Mouse (Mus musculus) ES-CJ7 (cell line): ENCODE measurements at regions not wholly inside any gene's neighbourhood (a gene's known extent, or its start where the extent isn't known, plus 50 kb on each side); places are given as distances from the start of the nearest gene placed in this dataset.
A peak's percentile ranks its signal among the peaks of the same experiment; 100 is the strongest.

Experiments used
- DNase-seq: peaks from one replicate; pipeline ENCODE4 v3.0.0; 2011; ENCODE audit warnings: low read depth, low spot score

DNA sequence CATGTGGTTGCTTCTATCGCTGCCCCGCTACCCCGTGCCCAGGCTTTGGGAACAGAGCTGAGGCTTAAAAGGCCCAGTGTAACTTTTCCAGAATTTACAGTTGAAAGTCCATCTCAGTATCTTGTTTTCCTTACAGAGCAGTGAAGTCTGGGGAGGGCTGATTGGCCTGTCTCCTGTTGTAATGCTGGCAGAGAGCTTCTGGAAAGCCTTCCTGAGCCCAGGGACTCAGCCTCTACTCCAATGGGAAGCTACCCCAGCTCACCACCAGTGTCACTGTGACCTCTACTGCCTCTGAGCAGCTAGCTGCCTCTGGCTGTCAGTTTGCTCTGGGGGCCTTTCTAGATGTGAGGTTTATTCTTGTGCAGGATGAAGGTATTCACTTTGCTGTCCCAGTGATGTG, 87.5 kb downstream of the Kcnrg start:
- DNase-seq: peak; percentile 7

DNA sequence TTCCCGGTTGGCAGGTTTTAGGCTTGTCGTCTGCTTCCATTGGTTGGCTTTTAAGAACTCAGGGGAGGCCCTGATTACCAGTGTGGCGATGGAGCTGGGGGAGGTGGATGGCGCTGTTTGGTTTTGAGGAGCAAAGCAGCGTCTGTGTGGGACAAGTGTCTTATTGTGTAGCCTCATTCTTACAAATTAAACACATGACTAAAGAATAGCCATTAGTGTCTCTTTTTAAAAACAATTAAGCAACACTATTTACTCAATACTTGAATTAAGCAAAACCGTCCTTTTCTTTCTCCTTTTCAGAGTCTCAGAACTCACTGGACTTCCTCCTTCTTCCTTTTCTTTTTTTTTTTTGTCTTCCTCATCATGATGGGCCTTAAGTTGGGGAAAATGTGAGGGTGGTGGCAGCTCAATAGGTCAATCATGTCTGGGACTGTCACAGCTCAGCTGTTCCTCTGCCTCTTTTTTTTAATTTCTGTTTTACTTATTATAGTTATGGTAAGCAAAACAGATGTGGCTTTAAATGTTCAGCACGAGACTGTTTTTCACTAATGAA, 89.1 kb downstream of the Kcnrg start:
- no peak for DNase-seq

DNA sequence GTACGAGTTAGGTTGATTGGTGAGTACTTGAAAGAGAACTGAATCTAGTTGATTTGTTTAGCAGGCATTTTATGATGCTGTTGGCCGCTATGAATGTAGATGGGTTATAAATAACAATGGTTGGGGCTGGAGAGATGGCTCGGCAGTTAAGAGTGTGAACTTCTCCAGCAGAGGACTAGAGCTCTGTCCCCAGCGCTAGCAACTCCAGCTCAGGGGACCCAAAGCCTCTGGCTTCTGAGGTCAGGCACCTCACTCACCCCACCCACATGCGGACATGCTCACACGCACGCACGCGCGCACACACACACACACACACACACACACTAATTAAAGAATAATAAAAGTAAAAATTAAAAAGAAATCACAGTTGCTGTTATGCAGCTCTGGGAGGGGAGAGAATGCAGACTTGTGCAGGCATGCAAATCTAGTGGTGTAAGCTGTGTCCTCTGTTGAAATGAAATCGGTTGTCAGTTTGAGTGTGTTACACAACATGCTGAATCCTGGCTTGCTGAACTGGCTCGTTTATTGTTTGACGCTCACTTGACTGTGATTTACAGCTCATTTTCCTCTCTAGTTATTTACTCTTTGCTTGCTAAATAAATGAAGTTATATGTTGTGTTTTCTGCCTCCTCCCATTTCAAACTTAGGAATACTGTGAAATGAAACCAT, 89.8 kb downstream of the Kcnrg start:
- DNase-seq: no peak

DNA sequence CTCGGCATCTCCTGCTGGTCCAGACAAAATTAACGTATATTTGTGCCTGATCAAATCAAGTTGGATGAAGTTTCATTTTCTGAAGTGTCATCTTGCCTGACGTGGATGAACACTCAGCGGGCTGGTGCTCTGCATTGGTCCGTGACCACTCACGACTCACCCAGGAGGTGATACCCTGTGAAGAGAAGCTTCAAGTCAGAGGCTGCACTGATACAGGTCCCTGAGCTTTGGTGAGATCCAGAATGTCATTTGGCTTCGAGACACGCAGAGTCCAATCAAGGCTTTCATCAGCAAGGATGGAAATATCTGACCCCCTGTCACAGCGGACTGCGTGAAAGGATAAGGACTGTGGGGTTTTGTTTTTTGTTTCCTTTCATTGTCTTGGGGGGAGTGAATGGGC, 90.4 kb downstream of the Kcnrg start:
- DNase-seq: no peak

DNA sequence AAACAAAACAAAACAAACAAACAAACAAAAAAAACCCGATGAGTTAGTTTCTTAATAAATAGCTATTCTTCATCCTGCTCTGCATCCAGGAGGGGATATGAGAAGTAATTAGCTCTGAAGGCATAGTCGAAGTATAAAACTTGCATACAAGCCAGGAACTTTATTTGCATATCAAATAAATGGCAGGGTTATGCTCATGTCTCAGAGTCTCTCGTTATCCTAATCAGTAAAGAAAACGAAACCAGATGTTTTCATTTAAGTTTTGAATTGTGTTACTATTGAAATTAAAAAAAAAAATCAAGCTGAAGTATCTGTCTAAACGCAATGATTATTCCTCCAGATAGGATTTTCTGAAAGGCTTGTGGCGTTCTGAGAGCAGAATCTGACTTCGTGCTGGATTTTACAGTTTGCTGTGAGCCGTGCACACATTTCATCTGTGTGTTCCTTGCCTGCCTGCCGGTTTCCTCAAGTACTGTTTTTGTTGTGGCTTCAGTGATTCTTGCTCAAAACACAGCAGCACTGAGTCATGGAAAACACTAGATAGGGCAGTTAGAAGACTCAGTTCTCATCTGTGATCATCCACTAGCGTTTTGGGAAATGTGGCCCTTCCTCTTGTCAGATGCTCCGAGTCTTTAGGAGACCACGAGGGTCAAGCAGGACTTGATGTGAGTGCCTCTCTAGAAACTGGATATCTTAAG, 91.2 kb downstream of the Kcnrg start:
- no peak for DNase-seq

GRCm38 (mm10) chr14:61699638-61700037, 92.4 kb downstream of the Kcnrg start:
- no peak for DNase-seq

GRCm38 (mm10) chr14:61701131-61701530, 93.9 kb downstream of the Kcnrg start:
- DNase-seq: no peak

DNA sequence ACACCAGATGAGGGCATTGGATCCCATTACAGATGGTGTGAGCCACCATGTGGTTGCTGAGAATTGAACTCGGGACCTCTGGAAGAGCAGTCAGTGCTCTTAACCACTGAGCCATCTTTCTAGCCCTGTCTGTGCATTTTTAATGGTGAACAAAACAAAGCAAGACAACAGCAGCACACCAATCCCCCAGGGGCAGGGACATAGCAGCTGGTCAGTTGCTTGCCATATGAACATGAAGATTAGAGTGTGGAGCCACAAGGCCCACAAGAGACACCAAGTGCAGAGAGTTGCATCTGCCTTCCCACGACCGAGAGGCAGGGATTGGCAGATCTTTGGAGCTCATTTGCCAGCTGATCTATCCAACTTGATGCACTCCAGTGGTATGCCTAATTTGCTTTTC, 96.7 kb downstream of the Kcnrg start:
- no peak for DNase-seq

- DNase-seq: no peak
Measured at GRCm38 (mm10) chr14:61706984-61707383, 99.7 kb downstream of the Kcnrg start.

DNA sequence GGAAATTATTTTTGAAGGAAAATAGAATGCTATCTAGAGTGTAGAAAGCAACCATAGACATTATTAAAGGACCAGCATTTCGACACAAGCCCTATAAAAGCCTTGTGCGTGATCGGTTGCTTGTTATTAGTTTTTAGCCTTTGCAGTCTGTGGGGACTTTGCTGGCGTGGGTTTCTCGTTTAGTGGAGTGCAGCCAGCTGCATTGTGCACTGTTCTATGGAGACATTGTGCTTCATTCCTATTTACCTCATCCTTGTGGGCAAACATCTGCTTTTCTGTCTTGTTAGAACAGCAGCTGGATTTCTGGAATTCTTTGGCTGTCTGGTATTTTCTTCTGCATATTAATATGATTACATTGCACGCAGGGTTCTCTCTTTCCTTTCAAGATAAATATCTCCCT, 101.1 kb downstream of the Kcnrg start:
- no peak for DNase-seq

DNA sequence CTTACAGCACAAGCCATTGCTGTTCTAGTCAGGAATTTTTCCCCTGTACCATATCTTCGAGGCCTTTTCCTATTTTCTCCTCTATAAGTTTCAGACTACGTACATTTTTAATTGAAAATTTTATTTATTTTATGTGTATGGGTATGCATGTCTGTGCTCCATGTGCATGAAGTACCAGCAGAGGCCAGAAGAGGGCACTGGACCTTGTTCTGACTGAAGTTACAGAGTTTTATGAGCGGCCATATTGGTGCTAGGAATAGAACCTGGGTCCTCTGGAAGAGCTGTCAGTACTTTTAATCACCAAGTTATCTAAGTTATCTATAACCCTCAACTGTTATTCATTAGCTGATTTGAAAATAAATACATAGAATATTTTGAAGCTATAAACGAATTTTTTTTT, 108.5 kb downstream of the Kcnrg start:
- DNase-seq: peak; percentile 52

DNA sequence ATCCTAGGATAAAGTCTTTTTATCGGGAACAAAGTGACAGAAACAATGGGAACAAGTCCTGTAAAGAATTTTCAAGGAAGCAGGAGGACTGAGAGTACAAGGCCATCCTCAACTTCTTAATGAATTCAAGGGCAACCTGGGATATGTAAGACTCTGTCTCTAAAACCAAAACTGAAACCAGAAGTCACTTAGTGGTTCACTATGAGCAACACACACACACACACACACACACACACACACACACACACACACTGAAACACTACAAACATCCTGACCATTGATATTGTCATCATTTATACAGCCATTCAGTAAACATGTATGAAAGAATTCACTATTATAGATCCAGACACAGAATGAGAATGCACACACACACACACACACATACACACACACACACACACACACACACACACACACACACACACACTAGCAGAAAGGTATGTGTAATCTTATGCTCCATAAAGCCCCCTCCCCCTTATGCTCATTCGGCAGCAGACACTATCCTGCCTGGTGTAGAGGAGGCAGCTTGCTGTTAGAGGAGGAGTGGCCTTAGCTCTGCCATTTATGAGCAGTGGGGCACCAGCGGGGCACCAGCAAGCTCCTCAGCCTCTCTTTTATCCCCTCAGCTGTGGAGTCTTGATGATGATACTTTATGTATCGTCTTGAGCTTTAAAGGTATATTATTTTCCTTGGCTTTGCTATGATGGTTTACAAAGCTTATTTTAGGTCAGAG, 111.3 kb downstream of the Kcnrg start:
- DNase-seq: no peak

GRCm38 (mm10) chr14:61721302-61721701, 114.0 kb downstream of the Kcnrg start:
- DNase-seq: no peak

DNA sequence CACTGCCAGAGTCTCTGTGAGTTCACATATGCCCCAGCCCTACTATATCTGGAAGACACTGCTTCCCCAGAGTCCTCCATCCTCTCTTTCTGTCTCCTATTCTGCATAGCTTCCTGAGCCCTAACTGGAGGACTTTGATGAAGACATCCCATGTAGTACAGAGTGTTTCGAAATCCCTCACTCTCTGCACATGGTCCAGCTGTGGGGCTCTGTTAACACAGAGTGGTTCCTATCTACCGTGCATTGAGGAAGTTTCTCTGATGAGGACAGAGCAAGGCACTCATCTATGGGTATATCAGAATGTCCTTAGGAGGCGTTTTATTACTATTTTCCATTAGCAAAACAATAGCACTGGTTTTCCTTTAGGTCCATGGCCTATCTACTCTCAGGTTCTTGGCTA, 117.7 kb downstream of the Kcnrg start:
- no peak for DNase-seq

DNA sequence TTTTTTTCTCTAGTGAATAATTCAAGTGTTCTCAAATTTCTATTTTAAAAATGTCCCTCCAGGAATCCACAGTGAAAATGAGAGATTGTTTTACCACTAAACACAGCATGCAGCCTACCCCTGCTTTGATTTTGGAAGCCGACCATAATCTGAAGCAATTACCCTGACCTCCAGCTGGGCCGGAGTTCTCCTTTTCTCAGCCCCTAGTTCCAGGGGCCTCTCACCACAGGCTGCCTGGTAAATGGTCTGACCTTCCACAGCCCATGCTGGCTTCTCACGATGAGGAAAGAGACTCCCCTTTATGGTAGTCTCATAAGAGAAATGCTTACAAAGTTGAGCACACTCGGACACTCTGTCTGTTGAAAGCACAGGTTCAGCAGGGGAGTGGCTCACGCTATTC, 121.3 kb downstream of the Kcnrg start:
- DNase-seq: no peak

DNA sequence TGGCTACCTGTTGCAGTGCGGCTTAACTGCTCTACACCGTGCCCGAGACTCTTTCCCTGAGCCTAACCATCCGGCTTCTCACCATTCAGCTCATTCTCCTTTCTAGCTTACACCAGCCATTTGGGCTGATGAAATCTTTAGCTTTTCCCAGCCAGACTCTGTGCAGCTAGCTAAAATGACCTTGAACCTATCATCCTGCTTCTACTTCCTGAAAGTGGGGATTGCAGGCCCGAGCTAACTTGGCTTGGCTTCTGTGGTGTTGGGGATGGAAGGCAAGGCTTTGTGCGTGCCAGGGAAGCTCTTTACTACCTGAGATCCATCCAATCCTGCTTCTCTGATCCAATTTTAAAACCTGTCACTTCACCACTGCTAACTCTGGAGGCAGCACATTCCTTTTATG, 128.3 kb downstream of the Kcnrg start:
- peak; percentile 41 for DNase-seq

DNA sequence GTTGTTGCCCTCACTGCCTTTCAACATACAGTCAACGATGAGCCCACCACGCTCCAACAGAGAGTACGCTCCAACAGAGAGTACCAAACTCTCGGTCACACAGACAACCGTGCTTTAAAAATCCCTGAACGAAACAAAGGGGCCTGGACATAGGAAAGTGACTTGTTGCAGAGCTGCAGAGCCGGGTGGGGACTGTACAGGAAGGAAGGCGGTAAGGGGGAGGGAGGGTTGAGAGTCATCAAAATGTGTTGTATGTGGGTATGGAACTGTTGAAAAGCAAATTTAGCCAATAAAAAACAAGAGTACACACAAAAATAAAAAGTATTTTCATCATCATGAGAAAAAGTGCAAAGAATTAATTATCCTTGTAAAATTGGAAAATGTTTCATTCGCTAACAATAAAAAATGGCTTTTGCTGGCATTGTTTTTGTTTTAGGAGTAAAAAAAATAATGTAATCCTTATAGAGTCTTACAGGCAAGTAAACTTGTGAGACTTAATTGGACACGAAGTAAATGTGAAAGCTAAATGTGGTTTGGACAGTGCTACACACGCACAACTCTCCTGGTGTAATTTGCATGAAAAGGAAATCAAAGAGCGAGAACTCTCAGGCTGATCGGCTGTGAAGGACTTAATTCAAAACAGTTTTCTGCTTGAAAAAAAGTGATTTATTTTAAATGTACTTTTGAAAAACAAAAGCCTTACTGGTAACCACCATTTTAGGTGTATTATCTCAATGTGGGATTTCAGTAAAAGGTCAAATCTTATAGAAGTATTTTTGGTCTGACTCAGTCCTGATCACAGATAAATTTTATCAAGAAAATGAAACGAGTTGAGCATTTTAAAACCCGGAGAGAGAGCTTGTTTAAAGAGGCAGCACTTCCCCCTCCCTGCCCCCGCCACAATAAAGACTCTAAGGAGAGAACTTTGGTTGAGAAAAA, 129.4 kb downstream of the Kcnrg start:
- DNase-seq: peak; percentile 41

DNA sequence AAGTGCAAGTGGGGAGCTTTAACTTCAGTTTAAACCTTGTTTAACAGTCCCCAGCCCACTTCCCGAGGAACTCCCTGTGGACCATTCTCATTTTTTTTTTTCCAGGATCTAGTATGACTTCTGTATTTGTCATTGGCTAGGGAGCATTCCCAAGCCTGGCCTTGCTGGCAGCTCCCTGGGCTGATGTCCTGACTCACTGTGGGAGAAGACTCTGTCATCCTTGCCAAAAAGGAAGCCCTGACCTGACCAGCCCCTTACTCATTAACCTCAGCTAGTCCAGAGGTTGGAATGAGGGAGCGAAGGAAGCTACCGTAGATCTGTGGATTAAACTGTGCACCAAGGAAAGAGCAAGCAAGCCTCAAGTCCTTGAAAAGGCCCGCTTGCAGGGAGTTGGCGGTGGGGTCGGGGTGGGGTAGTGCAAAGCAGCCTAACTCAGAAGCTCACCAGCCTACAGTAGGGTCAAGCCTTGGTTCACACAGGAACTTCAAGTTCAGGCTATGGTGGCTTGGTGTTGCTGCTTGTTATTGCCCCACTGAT, 130.3 kb downstream of the Kcnrg start:
- DNase-seq: no peak

GRCm38 (mm10) chr14:61739453-61739852, 132.2 kb downstream of the Kcnrg start:
- no peak for DNase-seq

GRCm38 (mm10) chr14:61743855-61744408, 136.7 kb downstream of the Kcnrg start:
- DNase-seq: peak; percentile 38

DNA sequence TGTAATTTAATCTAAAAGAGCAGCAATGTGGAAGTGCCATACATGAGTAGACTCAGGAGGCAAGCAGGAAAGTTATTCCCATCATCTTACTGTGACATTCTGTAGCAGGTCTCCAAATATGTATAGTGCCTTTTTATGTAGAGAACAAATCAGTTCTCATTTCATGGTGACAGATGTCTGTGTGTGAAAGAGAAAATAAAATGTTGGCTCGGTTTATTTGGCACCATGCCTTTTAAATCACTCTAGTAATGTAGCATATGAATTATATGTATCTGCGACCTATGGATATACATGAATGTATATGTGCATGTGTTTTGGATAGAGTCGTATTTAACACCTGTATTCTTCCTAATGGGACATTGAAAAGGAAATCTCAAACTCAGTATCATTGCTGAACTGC, 146.2 kb downstream of the Kcnrg start:
- DNase-seq: no peak
